ENCODE assay signal across 8 mouse cellular contexts in genomic region chr10:96370547-96371320, GRCm38 (mm10).
DNase-seq lines count a peak whose midpoint lies in the region; ATAC-seq and TF ChIP-seq lines count a peak whose summit lies in the region.

No protein-coding gene starts in this region.

- intact Hi-C loops in left cerebral cortex, postnatal 25 days (cut with DNase I) = no loop called here

- WGBS in hindbrain, embryonic 16.5 days = 75% methylated on average over 21 of the region's 21 CpGs
- WGBS in hindbrain, embryonic 12.5 days = 78% methylated on average over 21 of the region's 21 CpGs
- WGBS in midbrain, postnatal 0 days = 34% methylated on average over 21 of the region's 21 CpGs

- no peak for TF ChIP-seq CTCF in midbrain, postnatal 0 days (IDR thresholded peaks at IDR 0.05)

- no peak overlapping the region for H3K27ac ChIP-seq in hindbrain, embryonic 16.5 days (ENCODE audit: low read depth, low read length)
- H3K27ac ChIP-seq in hindbrain, embryonic 12.5 days = no peak overlapping the region
- no peak overlapping the region for H3K27ac ChIP-seq in midbrain, postnatal 0 days (ENCODE audit: low read depth, low read length)

- H3K36me3 ChIP-seq in hindbrain, embryonic 16.5 days (ENCODE audit: control insufficient read depth, insufficient read depth, low read length) = no peaks in the 10 kb centered on the region
- no peaks in the 10 kb centered on the region for H3K36me3 ChIP-seq in hindbrain, embryonic 12.5 days
- H3K36me3 ChIP-seq in midbrain, postnatal 0 days (ENCODE audit: insufficient read depth, low read length) = no peaks in the 10 kb centered on the region

- no peak for ATAC-seq in hindbrain, embryonic 16.5 days
- no peak for ATAC-seq in hindbrain, embryonic 12.5 days (ENCODE audit: low FRiP score)
- no peak; the same call in 1 of the 2 replicates for ATAC-seq in midbrain, postnatal 0 days (ENCODE audit: low FRiP score)

- peak; percentile 9 for DNase-seq in ES-CJ7 (ENCODE audit: low read depth, low spot score)
- DNase-seq in frontal cortex, postnatal 10 days (ENCODE audit: low spot score in 2 of 2) = peak; percentile 15 to 17
- DNase-seq in left cerebral cortex, postnatal 25 days (ENCODE audit: low spot score in 2 of 2) = peak; percentile 30 to 35
- DNase-seq in midbrain, postnatal 0 days (ENCODE audit: low spot score) = no peak
- DNase-seq in thymus, postnatal 10 days (ENCODE audit: low spot score in 2 of 2) = peak; percentile 73 to 79
- DNase-seq in embryo, embryonic 9.5 days (ENCODE audit: extremely low spot score) = no peak

- no peaks in the 10 kb centered on the region for H3K9me3 ChIP-seq in hindbrain, embryonic 16.5 days (ENCODE audit: control insufficient read depth, low read length)
- no peaks in the 10 kb centered on the region for H3K9me3 ChIP-seq in hindbrain, embryonic 12.5 days (replicated peaks)
- H3K9me3 ChIP-seq in midbrain, postnatal 0 days (ENCODE audit: low read length) = no peaks in the 10 kb centered on the region

- no peaks in the 10 kb centered on the region for H3K27me3 ChIP-seq in hindbrain, embryonic 16.5 days (replicated peaks; ENCODE audit: control insufficient read depth, insufficient read depth, low read length)
- H3K27me3 ChIP-seq in hindbrain, embryonic 12.5 days = no peaks in the 10 kb centered on the region
- no peaks in the 10 kb centered on the region for H3K27me3 ChIP-seq in midbrain, postnatal 0 days (ENCODE audit: insufficient read depth, low read length)

- no peak overlapping the region for H3K4me3 ChIP-seq in hindbrain, embryonic 16.5 days (ENCODE audit: low read length)
- no peak overlapping the region for H3K4me3 ChIP-seq in hindbrain, embryonic 12.5 days
- H3K4me3 ChIP-seq in midbrain, postnatal 0 days (ENCODE audit: low read depth, low read length) = peak overlapping the region; percentile 8; the same call in 1 of the 2 replicates

- no peaks in the 10 kb centered on the region for H3K4me1 ChIP-seq in hindbrain, embryonic 16.5 days (ENCODE audit: control insufficient read depth, insufficient read depth, low read depth, low read length)
- H3K4me1 ChIP-seq in hindbrain, embryonic 12.5 days = no peaks in the 10 kb centered on the region; the same call in 1 of the 2 replicates
- H3K4me1 ChIP-seq in midbrain, postnatal 0 days (ENCODE audit: insufficient read depth, low read length) = no peaks in the 10 kb centered on the region; the same call in 1 of the 2 replicates

- no peak overlapping the region for H3K9ac ChIP-seq in hindbrain, embryonic 16.5 days (ENCODE audit: low read depth, low read length)
- H3K9ac ChIP-seq in hindbrain, embryonic 12.5 days = no peak overlapping the region
- no peak overlapping the region for H3K9ac ChIP-seq in midbrain, postnatal 0 days (replicated peaks; ENCODE audit: low read length, poor library complexity, severe bottlenecking)

- 0 out of 2 replicates have a peak overlapping the region, but pooled peaks have one; percentile 5 for H3K4me2 ChIP-seq in hindbrain, embryonic 16.5 days (ENCODE audit: low read length)
- H3K4me2 ChIP-seq in hindbrain, embryonic 12.5 days (replicated peaks) = no peak overlapping the region
- peak overlapping the region; percentile 42 for H3K4me2 ChIP-seq in midbrain, postnatal 0 days (ENCODE audit: low read depth, low read length, poor library complexity, severe bottlenecking)

Comparison
In these comparisons a context has a peak if more than half of its experiments do, and no peak if none do; other contexts are left out.
1. DNase-seq: peak in ES-CJ7 (single experiment), frontal cortex, postnatal 10 days (2 of 2), left cerebral cortex, postnatal 25 days (2 of 2) and thymus, postnatal 10 days (2 of 2); none in midbrain, postnatal 0 days (single experiment) and embryo, embryonic 9.5 days (single experiment).